Comparison of ENCODE assay signal across 1 mouse cellular context in the genomic region with DNA sequence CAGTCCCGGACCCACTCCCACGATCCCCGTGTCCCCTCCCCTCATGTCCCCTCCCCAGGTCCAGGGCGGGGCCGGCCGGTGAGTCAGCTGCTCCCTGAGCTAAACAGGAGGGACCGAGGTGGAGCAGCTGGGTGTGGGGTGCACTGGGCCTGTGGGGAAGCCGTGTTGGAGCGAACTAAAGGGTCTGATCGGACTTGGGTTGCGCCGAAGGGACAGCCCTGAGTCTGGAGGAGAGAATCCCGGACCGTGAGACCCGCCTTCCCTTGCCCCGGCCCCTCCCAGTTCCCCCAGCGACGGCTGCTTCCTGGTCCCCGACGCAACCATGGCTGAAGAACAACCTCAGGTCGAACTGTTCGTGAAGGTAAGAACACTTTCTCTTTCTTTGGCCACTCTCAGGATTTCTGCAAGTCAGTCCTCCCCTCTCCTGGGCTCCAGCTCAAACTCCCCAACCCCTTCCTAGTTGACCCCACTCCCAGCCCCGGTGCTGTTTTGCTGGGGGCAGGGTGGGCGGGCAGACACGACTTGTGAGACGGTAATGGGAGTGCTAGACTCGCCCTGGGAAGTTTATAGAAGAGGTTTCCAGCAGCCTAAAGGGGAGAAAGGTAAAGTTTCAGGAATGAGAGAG.
A peak's percentile ranks its signal among the peaks of the same experiment; 100 is the strongest.
TF ChIP-seq lines count a peak whose summit lies in the region.

No protein-coding gene starts in this region.

TF ChIP-seq in MEL, 35 proteins besides CTCF, POLR2A, EP300 and RAD21:
- no peak for TF ChIP-seq ZC3H11A (IDR thresholded peaks at IDR 0.05; ENCODE audit: low read depth, low read length)
- TF ChIP-seq RCOR1 (IDR thresholded peaks at IDR 0.05; ENCODE audit: low read depth, low read length), result no peak
- no peak for TF ChIP-seq MAFK (IDR thresholded peaks at IDR 0.05; ENCODE audit: borderline replicate concordance, low read depth, low read length)
- TF ChIP-seq NELFE (IDR thresholded peaks at IDR 0.05; ENCODE audit: low read depth, low read length), result peak; percentile 57
- TF ChIP-seq MYC (IDR thresholded peaks at IDR 0.05; ENCODE audit: low read depth, low read length), result no peak
- TF ChIP-seq USF2 (IDR thresholded peaks at IDR 0.05; ENCODE audit: borderline replicate concordance in 1 of 2, insufficient read depth in 1 of 2, low read depth in 1 of 2, low read length in 2 of 2), result no peak
- TF ChIP-seq HCFC1 (IDR thresholded peaks at IDR 0.05; ENCODE audit: low read depth, low read length), result peak; percentile 51; the same call in 1 of the 2 replicates
- TF ChIP-seq MXI1 (IDR thresholded peaks at IDR 0.05; ENCODE audit: low read depth, low read length), result no peak
- TF ChIP-seq POLR2AphosphoS5 (IDR thresholded peaks at IDR 0.05; ENCODE audit: borderline replicate concordance, low read depth, low read length), result no peak
- TF ChIP-seq USF1 (IDR thresholded peaks at IDR 0.05; ENCODE audit: low read depth, low read length), result no peak
- TF ChIP-seq MYB (IDR thresholded peaks at IDR 0.05; ENCODE audit: low read depth, low read length), result no peak
- TF ChIP-seq BHLHE40 (IDR thresholded peaks at IDR 0.05; ENCODE audit: borderline replicate concordance, low read depth, low read length), result no peak
- no peak for TF ChIP-seq TAL1 (IDR thresholded peaks at IDR 0.05; ENCODE audit: low read length)
- no peak for TF ChIP-seq ZKSCAN1 (IDR thresholded peaks at IDR 0.05; ENCODE audit: low read depth, low read length)
- no peak for TF ChIP-seq MEF2A (IDR thresholded peaks at IDR 0.05; ENCODE audit: extremely low read depth, insufficient replicate concordance, low read depth, low read length, poor library complexity, severe bottlenecking)
- 0 out of 2 replicates have a peak, but pooled peaks have one; percentile 15 for TF ChIP-seq ZMIZ1 (IDR thresholded peaks at IDR 0.05; ENCODE audit: low read depth, low read length)
- TF ChIP-seq TCF12 (IDR thresholded peaks at IDR 0.05; ENCODE audit: low read depth, low read length), result no peak
- TF ChIP-seq JUND (IDR thresholded peaks at IDR 0.05; ENCODE audit: low read depth, low read length), result no peak
- no peak for TF ChIP-seq NRF1 (IDR thresholded peaks at IDR 0.05; ENCODE audit: insufficient read depth, low read depth, low read length, poor library complexity, severe bottlenecking)
- TF ChIP-seq SIN3A (IDR thresholded peaks at IDR 0.05; ENCODE audit: low read length), result peak; percentile 19
- no peak for TF ChIP-seq ZNF384 (IDR thresholded peaks at IDR 0.05; ENCODE audit: low read depth, low read length)
- peak; percentile 66 for TF ChIP-seq MAZ (IDR thresholded peaks at IDR 0.05; ENCODE audit: low read depth, low read length)
- no peak for TF ChIP-seq KAT2A (conservative IDR thresholded peaks at IDR 0.05; ENCODE audit: low read depth, low read length)
- no peak for TF ChIP-seq GATA1 (IDR thresholded peaks at IDR 0.05; ENCODE audit: low read depth, low read length)
- no peak for TF ChIP-seq MAX (IDR thresholded peaks at IDR 0.05; ENCODE audit: low read length)
- no peak for TF ChIP-seq SMC3 (IDR thresholded peaks at IDR 0.05; ENCODE audit: low read depth, low read length)
- TF ChIP-seq UBTF (IDR thresholded peaks at IDR 0.05; ENCODE audit: borderline replicate concordance, insufficient read depth, low read depth, low read length), result 0 out of 2 replicates have a peak, but pooled peaks have one; percentile 47
- no peak for TF ChIP-seq CHD2 (IDR thresholded peaks at IDR 0.05; ENCODE audit: low read length)
- TF ChIP-seq TBP (IDR thresholded peaks at IDR 0.05; ENCODE audit: low read depth, low read length), result no peak
- no peak for TF ChIP-seq GABPA (IDR thresholded peaks at IDR 0.05; ENCODE audit: low read depth, low read length)
- peak; percentile 17; the same call in 1 of the 2 replicates for TF ChIP-seq ETS1 (IDR thresholded peaks at IDR 0.05; ENCODE audit: low read depth, low read length)
- no peak; the same call in 1 of the 2 replicates for TF ChIP-seq POLR2AphosphoS2 (IDR thresholded peaks at IDR 0.05; ENCODE audit: low read length)
- no peak for TF ChIP-seq E2F4 (IDR thresholded peaks at IDR 0.05; ENCODE audit: borderline replicate concordance, low read depth, low read length)
- peak; percentile 84 for TF ChIP-seq ELF1 (IDR thresholded peaks at IDR 0.05; ENCODE audit: low read depth, low read length)
- TF ChIP-seq CHD1 (IDR thresholded peaks at IDR 0.05; ENCODE audit: low read depth, low read length), result no peak
